Mouse (Mus musculus): ENCODE data around the gene Rspo1.

Gene Rspo1

GRCm38 (mm10) chr4:125034341-125034740 lies 48.1 kb downstream of the Rspo1 start:
- no peak for DNase-seq

- no peak for DNase-seq
Observed at GRCm38 (mm10) chr4:125044454-125044853, 58.2 kb downstream of the Rspo1 start.

- no peak for DNase-seq
Observed at GRCm38 (mm10) chr4:125055385-125055784, 69.2 kb downstream of the Rspo1 start.

- no peak for DNase-seq
Observed at GRCm38 (mm10) chr4:125056476-125056875, 70.2 kb downstream of the Rspo1 start.

- DNase-seq, result no peak
Observed at GRCm38 (mm10) chr4:125057273-125057672, 71.0 kb downstream of the Rspo1 start.

- no peak for DNase-seq
Observed at GRCm38 (mm10) chr4:125058033-125058432, 71.8 kb downstream of the Rspo1 start.

Data from cerebellum, adult 8-10 months (tissue).